Mouse (Mus musculus): ENCODE measurements around the gene Map3k10. TPM values are rescaled to one million over a fixed set of nuclear protein-coding genes. Genes with fewer than 3 reads are reported as not detected.

Gene Map3k10
- total RNA-seq, 2 experiments from 2014 or later: 175 to 180 TPM

- DNase-seq (ENCODE audit: low spot score in 2 of 2): no peak
These were observed 64.0 kb downstream of the Map3k10 start for GRCm38 (mm10) chr7:27610370-27610769.

GRCm38 (mm10) chr7:27609688-27610087, 64.7 kb downstream of the Map3k10 start:
- no peak for DNase-seq (ENCODE audit: low spot score in 2 of 2)

GRCm38 (mm10) chr7:27609285-27609684, 65.1 kb downstream of the Map3k10 start:
- no peak for DNase-seq (ENCODE audit: low spot score in 2 of 2)

GRCm38 (mm10) chr7:27608130-27608529, 66.3 kb downstream of the Map3k10 start:
- no peak for DNase-seq (ENCODE audit: low spot score in 2 of 2)

- no peak for DNase-seq (ENCODE audit: low spot score in 2 of 2)
These were observed 66.8 kb downstream of the Map3k10 start for GRCm38 (mm10) chr7:27607580-27607979.

- DNase-seq (ENCODE audit: low spot score in 2 of 2): no peak
These were observed 67.7 kb downstream of the Map3k10 start for GRCm38 (mm10) chr7:27606481-27607254.

Other genes starting within 250 kb of the Map3k10 start
- 100 to 1,000 TPM; 130 to 133 TPM for gene Sptbn4, start 226.9 kb downstream of the Map3k10 start, total RNA-seq (2021)
- 10 to 100 TPM; 18.5 to 20.1 TPM for gene Blvrb, start 226.6 kb downstream of the Map3k10 start, total RNA-seq (2021)
- 1 to 10 TPM; 4.2 to 5.1 TPM for gene Sertad3, start 200.8 kb downstream of the Map3k10 start, total RNA-seq (2021)
- 10 to 100 TPM in 1 of 2 experiments, 1 to 10 TPM in 1; 8.7 to 11.5 TPM for gene Sertad1, start 187.7 kb downstream of the Map3k10 start, total RNA-seq (2021)
- under 1 TPM; 0.25 to 0.35 TPM for gene Prx, start 175.3 kb downstream of the Map3k10 start, total RNA-seq (2021)
- gene Hipk4, start 151.3 kb downstream of the Map3k10 start, total RNA-seq (2021): not detected
- 100 to 1,000 TPM; 575 to 580 TPM for gene Pld3, start 121.4 kb downstream of the Map3k10 start, total RNA-seq (2021)
- gene 2310022A10Rik, start 121.4 kb downstream of the Map3k10 start, total RNA-seq (2021): 10 to 100 TPM; 24.7 to 26.5 TPM
- 100 to 1,000 TPM in 1 of 2 experiments, 10 to 100 TPM in 1; 88.8 to 103 TPM for gene Akt2, start 83.0 kb downstream of the Map3k10 start, total RNA-seq (2021)
- gene Ttc9b, start 20.7 kb downstream of the Map3k10 start, total RNA-seq (2021): 10 to 100 TPM; 45.3 to 45.7 TPM
- 10 to 100 TPM; 10.3 to 10.6 TPM for gene Zfp607b, start 14.7 kb upstream of the Map3k10 start, total RNA-seq (2021)
- 10 to 100 TPM; 36.0 to 37.7 TPM for gene Zfp60, start 56.8 kb upstream of the Map3k10 start, total RNA-seq (2021)
- 1 to 10 TPM; 8.0 to 8.3 TPM for gene Zfp626, start 132.6 kb upstream of the Map3k10 start, total RNA-seq (2021)
- 1 to 10 TPM; 4.2 to 4.7 TPM for gene Zfp59, start 164.0 kb upstream of the Map3k10 start, total RNA-seq (2021)
- 1 to 10 TPM; 2.2 to 2.3 TPM for gene Zfp607a, start 182.9 kb upstream of the Map3k10 start, total RNA-seq (2021)

All from layer of hippocampus, adult 18-20 months (tissue).